Mouse (Mus musculus) thymus, adult 2 months (tissue): ENCODE data around the gene Milr1.

Experiments used
- CTCF ChIP-seq: fragments of 200-500 bp; IDR thresholded peaks from 2 replicates; pipeline ENCODE4 v1.5.1; 2012; ENCODE audit warnings: mild to moderate bottlenecking, control low read depth, low read length, moderate library complexity, borderline replicate concordance; ENCODE audit not compliant: control insufficient read depth, poor library complexity, insufficient read depth; ENCODE audit errors: extremely low read depth
- POLR2A ChIP-seq: fragments of 200-500 bp; IDR thresholded peaks from 2 replicates; pipeline ENCODE4 v1.6.1; 2012; ENCODE audit warnings: mild to moderate bottlenecking, low read length, control low read depth, moderate library complexity; ENCODE audit not compliant: control insufficient read depth, poor library complexity, insufficient read depth; ENCODE audit errors: extremely low read depth

- TF ChIP-seq CTCF: no peak
- no peak for TF ChIP-seq POLR2A
Observed at GRCm38 (mm10) chr11:106767516-106767915, 16.5 kb downstream of the Milr1 start.
